Mouse (Mus musculus) E14TG2a.4 (cell line): ENCODE results near the gene Mars.
A peak's percentile ranks its signal among the peaks of the same experiment; 100 is the strongest.
"Not testable (repeated sequence)": the region's sequence is repeated elsewhere in the genome, so short reads cannot be mapped to it uniquely, and the experiment has no call there.

ENCODE experiments used
- CTCF ChIP-seq: conservative IDR thresholded peaks from 2 replicates; pipeline ENCODE4 v1.5.1; 2014; ENCODE audit warnings: low read length
- NANOG ChIP-seq: IDR thresholded peaks from 2 replicates; pipeline ENCODE4 v1.6.1; 2014; ENCODE audit warnings: borderline replicate concordance, low read length, mixed read lengths
- POU5F1 ChIP-seq: IDR thresholded peaks from 2 replicates; pipeline ENCODE4 v1.6.1; 2014; ENCODE audit warnings: low read length, borderline replicate concordance

DNA sequence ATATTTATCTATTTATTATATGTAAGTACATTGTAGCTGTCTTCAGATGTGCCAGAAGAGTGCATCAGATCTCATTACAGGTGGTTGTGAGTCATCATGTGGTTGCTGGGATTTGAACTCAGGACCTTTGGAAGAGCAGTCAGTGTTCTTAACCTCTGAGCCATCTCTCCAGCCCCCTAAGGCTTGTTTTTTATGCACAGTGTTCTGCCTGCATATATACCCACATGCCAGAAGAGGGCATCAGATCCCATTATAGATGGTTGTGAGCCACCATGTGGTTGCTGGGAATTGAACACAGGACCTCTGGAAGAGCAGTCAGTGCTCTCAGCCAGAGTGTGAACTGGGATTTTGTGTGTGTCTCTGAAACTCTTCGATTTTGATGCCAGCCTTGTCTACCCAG, 3.4 kb upstream of the Mars start:
- TF ChIP-seq CTCF = 0 out of 2 replicates have a peak, but pooled peaks have one; percentile 9
- not testable (repeated sequence) for TF ChIP-seq NANOG, POU5F1
